Mouse (Mus musculus) erythroblast, embryonic 14.5 days (primary cell): ENCODE results near the gene Ndufb4.

Experiments
- GATA1 ChIP-seq: IDR thresholded peaks from 2 replicates; pipeline ENCODE4 v1.6.1; 2012; ENCODE audit warnings: low read length, inconsistent platforms, mixed read lengths
- TAL1 ChIP-seq: IDR thresholded peaks from 3 replicates; pipeline ENCODE4 v1.6.1; 2012; ENCODE audit warnings: low read length, inconsistent platforms, mixed read lengths

GRCm38 (mm10) chr16:37622919-37623318 is 31.3 kb downstream of the Ndufb4 start:
- TF ChIP-seq GATA1, result no peak
- TF ChIP-seq TAL1, result no peak
